In the genomic region with DNA sequence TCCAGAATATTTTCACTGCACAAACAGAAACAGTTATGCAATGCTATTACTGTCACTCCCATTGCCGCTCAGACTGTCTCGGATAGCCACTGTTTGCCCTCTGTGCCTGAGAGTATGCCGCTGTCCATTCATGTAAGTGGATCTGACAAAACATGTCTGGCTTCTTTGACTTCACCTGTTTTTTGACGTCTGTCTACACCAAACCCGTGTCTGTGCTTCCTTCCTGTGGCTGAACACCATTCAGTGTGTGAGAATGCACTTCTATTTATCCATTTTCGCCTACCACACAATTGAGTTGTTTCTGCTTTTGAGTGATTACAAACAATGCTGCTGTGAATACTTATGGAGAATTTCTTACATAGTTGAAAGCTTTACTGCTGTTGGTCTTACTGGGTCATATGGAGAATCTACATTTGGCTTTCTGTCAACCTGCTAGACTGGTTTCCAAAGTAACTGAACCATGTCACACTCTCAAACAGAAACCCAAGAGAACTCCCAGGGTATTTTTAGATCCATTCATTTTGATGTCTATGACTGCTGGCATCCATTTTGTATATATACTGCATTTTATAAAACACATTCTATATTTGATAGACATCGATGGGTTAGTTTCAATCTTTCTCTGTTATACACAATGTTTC, we compare ENCODE assay signal across 22 mouse cellular contexts. TPM values are rescaled to one million over a fixed set of nuclear protein-coding genes. Genes with fewer than 3 reads are reported as not detected.
A peak's percentile ranks its signal among the peaks of the same experiment; 100 is the strongest.
DNase-seq lines count a peak whose midpoint lies in the region; ATAC-seq and TF ChIP-seq lines count a peak whose summit lies in the region.
"Had no signal": no experiment of that assay in that cellular context is flagged by ENCODE, and none has a peak within 500 bp of the region (broad histone marks: within the 10 kb centered on the region; RNA-seq: fewer than 3 reads in every experiment).

No protein-coding gene starts in this region.

- H3K4me1 ChIP-seq in kidney, embryonic 16.5 days (ENCODE audit: insufficient read depth, low read length), result no peaks in the 10 kb centered on the region
- H3K4me1 ChIP-seq in lung, embryonic 14.5 days (ENCODE audit: insufficient read depth), result 0 out of 2 replicates have a peak, but pooled peaks cover 4% of the 10 kb centered on the region
- H3K4me1 ChIP-seq in lung, postnatal 0 days (ENCODE audit: insufficient read depth, low read depth, low read length), result no peaks in the 10 kb centered on the region
- no peaks in the 10 kb centered on the region for H3K4me1 ChIP-seq in stomach, postnatal 0 days (replicated peaks; ENCODE audit: control insufficient read depth, insufficient read depth)
- H3K4me1 ChIP-seq in hindbrain, embryonic 10.5 days (replicated peaks), result 0 out of 2 replicates have a peak, but pooled peaks cover 10% of the 10 kb centered on the region
- H3K4me1 ChIP-seq: forebrain, embryonic 15.5 days; midbrain, embryonic 15.5 days; neural tube, embryonic 12.5 days; stomach, embryonic 15.5 days had no signal

- H3K9ac ChIP-seq in kidney, embryonic 16.5 days (replicated peaks; ENCODE audit: low read length), result no peak overlapping the region
- H3K9ac ChIP-seq in lung, embryonic 14.5 days, result no peak overlapping the region
- no peak overlapping the region for H3K9ac ChIP-seq in lung, postnatal 0 days (replicated peaks; ENCODE audit: low read depth)
- H3K9ac ChIP-seq in stomach, postnatal 0 days (ENCODE audit: low read length), result no peak overlapping the region
- H3K9ac ChIP-seq: forebrain, embryonic 15.5 days; hindbrain, embryonic 14.5 days; midbrain, embryonic 15.5 days; neural tube, embryonic 12.5 days; stomach, embryonic 15.5 days had no signal

- no peak overlapping the region for H3K4me3 ChIP-seq in kidney, embryonic 16.5 days (ENCODE audit: low read length)
- H3K4me3 ChIP-seq in lung, embryonic 14.5 days (ENCODE audit: low read depth, low read length), result no peak overlapping the region
- no peak overlapping the region for H3K4me3 ChIP-seq in lung, postnatal 0 days (ENCODE audit: low read depth, low read length)
- H3K4me3 ChIP-seq in stomach, postnatal 0 days (ENCODE audit: low read depth, low read length), result no peak overlapping the region
- H3K4me3 ChIP-seq in hindbrain, embryonic 10.5 days, result no peak overlapping the region
- H3K4me3 ChIP-seq: forebrain, embryonic 15.5 days; left cerebral cortex, adult 2 months; megakaryocyte, embryonic 14.5 days; midbrain, embryonic 15.5 days; neural tube, embryonic 12.5 days; stomach, embryonic 15.5 days had no signal

- ATAC-seq in kidney, embryonic 16.5 days (ENCODE audit: low FRiP score, low TSS enrichment), result no peak
- ATAC-seq in lung, embryonic 14.5 days (ENCODE audit: insufficient read depth), result no peak
- peak; percentile 79 for ATAC-seq in lung, postnatal 0 days
- no peak for ATAC-seq in stomach, postnatal 0 days (ENCODE audit: low FRiP score, low TSS enrichment)
- ATAC-seq: forebrain, embryonic 15.5 days; inflammation-experienced regulatory T-cells, adult 6 months; midbrain, embryonic 15.5 days had no signal

- H3K4me2 ChIP-seq in kidney, embryonic 16.5 days (replicated peaks; ENCODE audit: low read depth, low read length), result no peak overlapping the region
- H3K4me2 ChIP-seq in lung, embryonic 14.5 days, result no peak overlapping the region
- no peak overlapping the region for H3K4me2 ChIP-seq in lung, postnatal 0 days (replicated peaks; ENCODE audit: low read depth, low read length)
- H3K4me2 ChIP-seq in stomach, postnatal 0 days (replicated peaks; ENCODE audit: low read depth), result no peak overlapping the region
- H3K4me2 ChIP-seq: forebrain, embryonic 15.5 days; hindbrain, embryonic 14.5 days; midbrain, embryonic 15.5 days; neural tube, embryonic 12.5 days; stomach, embryonic 15.5 days had no signal

- no peaks in the 10 kb centered on the region for H3K36me3 ChIP-seq in kidney, embryonic 16.5 days (ENCODE audit: insufficient read depth, low read length)
- no peaks in the 10 kb centered on the region for H3K36me3 ChIP-seq in lung, embryonic 14.5 days (ENCODE audit: insufficient read depth)
- H3K36me3 ChIP-seq in lung, postnatal 0 days (ENCODE audit: insufficient read depth, low read length), result no peaks in the 10 kb centered on the region
- H3K36me3 ChIP-seq in stomach, postnatal 0 days (ENCODE audit: control insufficient read depth, insufficient read depth, low read length), result no peaks in the 10 kb centered on the region
- H3K36me3 ChIP-seq in hindbrain, embryonic 10.5 days, result no peaks in the 10 kb centered on the region
- H3K36me3 ChIP-seq: forebrain, embryonic 15.5 days; midbrain, embryonic 15.5 days; neural tube, embryonic 12.5 days; stomach, embryonic 15.5 days had no signal

- 75% methylated on average over 7 of the region's 7 CpGs for WGBS in kidney, embryonic 16.5 days
- WGBS in lung, embryonic 14.5 days, result 60% methylated on average over 7 of the region's 7 CpGs
- 47% methylated on average over 7 of the region's 7 CpGs for WGBS in lung, postnatal 0 days
- 65% methylated on average over 7 of the region's 7 CpGs for WGBS in stomach, postnatal 0 days
- WGBS in hindbrain, embryonic 10.5 days, result 77% methylated on average over 7 of the region's 7 CpGs

- no peak for DNase-seq in kidney, postnatal 14 days
- peak; percentile 33 for DNase-seq in lung, embryonic 14.5 days
- DNase-seq in lung, postnatal 4 days, result no peak
- DNase-seq in lung, postnatal 0 days (ENCODE audit: low spot score), result peak; percentile 80
- no peak for DNase-seq in stomach, postnatal 0 days (ENCODE audit: low spot score)
- no peak for DNase-seq in hindbrain, embryonic 10.5 days (ENCODE audit: low spot score)
- DNase-seq: adrenal gland, postnatal 25 days; cerebellum, adult 8-10 months; gastrocnemius, postnatal 25 days; heart, adult 18-20 months; kidney, adult 18-20 months; thymus, adult 2 months had no signal

- peak; percentile 36 for TF ChIP-seq EP300 in lung, postnatal 0 days (IDR thresholded peaks at IDR 0.05)
- TF ChIP-seq EP300 in stomach, postnatal 0 days (optimal IDR thresholded peaks at IDR 0.05), result no peak

- no peak for TF ChIP-seq CTCF in lung, embryonic 14.5 days (IDR thresholded peaks at IDR 0.05; ENCODE audit: low read depth)
- TF ChIP-seq CTCF in lung, postnatal 0 days (IDR thresholded peaks at IDR 0.05), result no peak
- TF ChIP-seq CTCF in stomach, postnatal 0 days (IDR thresholded peaks at IDR 0.05; ENCODE audit: low read depth), result no peak

- H3K27me3 ChIP-seq in kidney, embryonic 16.5 days (ENCODE audit: insufficient read depth, low read length), result no peaks in the 10 kb centered on the region
- no peaks in the 10 kb centered on the region for H3K27me3 ChIP-seq in lung, embryonic 14.5 days (ENCODE audit: insufficient read depth, low read length)
- no peaks in the 10 kb centered on the region for H3K27me3 ChIP-seq in lung, postnatal 0 days (replicated peaks; ENCODE audit: insufficient read depth, low read length)
- H3K27me3 ChIP-seq in stomach, postnatal 0 days (ENCODE audit: control insufficient read depth, insufficient read depth, low read length), result no peaks in the 10 kb centered on the region
- no peaks in the 10 kb centered on the region for H3K27me3 ChIP-seq in hindbrain, embryonic 10.5 days (ENCODE audit: insufficient read depth, poor library complexity, severe bottlenecking)
- H3K27me3 ChIP-seq: forebrain, embryonic 15.5 days; megakaryocyte, embryonic 14.5 days; midbrain, embryonic 15.5 days; neural tube, embryonic 12.5 days; stomach, embryonic 15.5 days had no signal

- no peaks in the 10 kb centered on the region for H3K9me3 ChIP-seq in kidney, embryonic 16.5 days (ENCODE audit: low read length)
- H3K9me3 ChIP-seq in lung, embryonic 14.5 days (ENCODE audit: low read depth, low read length), result no peaks in the 10 kb centered on the region
- no peaks in the 10 kb centered on the region for H3K9me3 ChIP-seq in lung, postnatal 0 days (ENCODE audit: low read length)
- no peaks in the 10 kb centered on the region for H3K9me3 ChIP-seq in stomach, postnatal 0 days (ENCODE audit: control insufficient read depth, low read length)
- no peaks in the 10 kb centered on the region for H3K9me3 ChIP-seq in hindbrain, embryonic 10.5 days
- H3K9me3 ChIP-seq: forebrain, embryonic 15.5 days; megakaryocyte, embryonic 14.5 days; midbrain, embryonic 15.5 days; neural tube, embryonic 12.5 days; stomach, embryonic 15.5 days had no signal

- peak overlapping the region; percentile 25; the same call in 1 of the 2 replicates for H3K27ac ChIP-seq in kidney, embryonic 16.5 days (ENCODE audit: low read length)
- H3K27ac ChIP-seq in lung, embryonic 14.5 days (ENCODE audit: low read depth), result no peak overlapping the region
- H3K27ac ChIP-seq in lung, postnatal 0 days (ENCODE audit: low read length), result peak overlapping the region; percentile 63
- peak overlapping the region; percentile 58; the same call in 1 of the 2 replicates for H3K27ac ChIP-seq in stomach, postnatal 0 days (replicated peaks)
- H3K27ac ChIP-seq in hindbrain, embryonic 10.5 days, result no peak overlapping the region; the same call in 1 of the 2 replicates
- H3K27ac ChIP-seq: forebrain, embryonic 15.5 days; hindbrain, embryonic 14.5 days; left cerebral cortex, adult 2 months; midbrain, embryonic 15.5 days; neural tube, embryonic 12.5 days; stomach, embryonic 15.5 days had no signal

RNA-seq across cellular contexts. Expression of gene Fcamr, which starts 24.9 kb away (rescaled TPM):
- polyA plus RNA-seq in kidney, embryonic 16.5 days (2015; fragmentation: Nextera tagmentation; extraction: Ambion mirVana), result not detected in 2 replicates
- not detected in 2 replicates for polyA plus RNA-seq in lung, embryonic 14.5 days (2014; fragmentation: Nextera tagmentation; extraction: Ambion mirVana)
- 0.06 and 0.27 TPM in 2 replicates for polyA plus RNA-seq in lung, postnatal 0 days (2015; fragmentation: Nextera tagmentation; extraction: Ambion mirVana)
- polyA plus RNA-seq in stomach, postnatal 0 days (2015; fragmentation: Nextera tagmentation; extraction: Ambion mirVana), result 0.16 and 0.24 TPM in 2 replicates
- not detected in 2 replicates for polyA plus RNA-seq in hindbrain, embryonic 10.5 days (2016; fragmentation: Nextera tagmentation; extraction: Ambion mirVana)
- polyA plus RNA-seq: forebrain, embryonic 15.5 days; hindbrain, embryonic 14.5 days; liver, embryonic 16.5 days; midbrain, embryonic 15.5 days; neural tube, embryonic 12.5 days had no signal

RNA-seq across cellular contexts. Expression of gene AA986860, which starts 44.0 kb away (rescaled TPM):
- 16.1 TPM in 2 replicates for polyA plus RNA-seq in kidney, embryonic 16.5 days (2015; fragmentation: Nextera tagmentation; extraction: Ambion mirVana)
- polyA plus RNA-seq in lung, embryonic 14.5 days (2014; fragmentation: Nextera tagmentation; extraction: Ambion mirVana), result 7.8 TPM in 2 replicates
- 53.1 and 60.9 TPM in 2 replicates for polyA plus RNA-seq in lung, postnatal 0 days (2015; fragmentation: Nextera tagmentation; extraction: Ambion mirVana)
- polyA plus RNA-seq in stomach, postnatal 0 days (2015; fragmentation: Nextera tagmentation; extraction: Ambion mirVana), result 47.7 and 52.8 TPM in 2 replicates
- 0.51 and 0.73 TPM in 2 replicates for polyA plus RNA-seq in hindbrain, embryonic 10.5 days (2016; fragmentation: Nextera tagmentation; extraction: Ambion mirVana)

RNA-seq across cellular contexts. Expression of gene Pfkfb2, which starts 46.8 kb away (rescaled TPM):
- polyA plus RNA-seq in kidney, embryonic 16.5 days (2015; fragmentation: Nextera tagmentation; extraction: Ambion mirVana), result 9.5 and 9.7 TPM in 2 replicates
- 6.5 and 7.2 TPM in 2 replicates for polyA plus RNA-seq in lung, embryonic 14.5 days (2014; fragmentation: Nextera tagmentation; extraction: Ambion mirVana)
- polyA plus RNA-seq in lung, postnatal 0 days (2015; fragmentation: Nextera tagmentation; extraction: Ambion mirVana), result 12.8 and 13.5 TPM in 2 replicates
- 4.6 and 4.8 TPM in 2 replicates for polyA plus RNA-seq in stomach, postnatal 0 days (2015; fragmentation: Nextera tagmentation; extraction: Ambion mirVana)
- polyA plus RNA-seq in hindbrain, embryonic 10.5 days (2016; fragmentation: Nextera tagmentation; extraction: Ambion mirVana), result 5.3 and 6.7 TPM in 2 replicates

RNA-seq across cellular contexts. Expression of gene Pigr, which starts 50.7 kb away (rescaled TPM):
- polyA plus RNA-seq in kidney, embryonic 16.5 days (2015; fragmentation: Nextera tagmentation; extraction: Ambion mirVana), result not detected in 2 replicates
- polyA plus RNA-seq in lung, embryonic 14.5 days (2014; fragmentation: Nextera tagmentation; extraction: Ambion mirVana), result not detected in 2 replicates
- 0.08 and 0.26 TPM in 2 replicates for polyA plus RNA-seq in lung, postnatal 0 days (2015; fragmentation: Nextera tagmentation; extraction: Ambion mirVana)
- 0.22 and 0.46 TPM in 2 replicates for polyA plus RNA-seq in stomach, postnatal 0 days (2015; fragmentation: Nextera tagmentation; extraction: Ambion mirVana)
- not detected in 2 replicates for polyA plus RNA-seq in hindbrain, embryonic 10.5 days (2016; fragmentation: Nextera tagmentation; extraction: Ambion mirVana)
- polyA plus RNA-seq: forebrain, embryonic 15.5 days; hindbrain, embryonic 14.5 days; midbrain, embryonic 15.5 days; neural tube, embryonic 12.5 days had no signal

RNA-seq across cellular contexts. Expression of gene Yod1, which starts 58.7 kb away (rescaled TPM):
- 9.0 and 11.3 TPM in 2 replicates for polyA plus RNA-seq in kidney, embryonic 16.5 days (2015; fragmentation: Nextera tagmentation; extraction: Ambion mirVana)
- 11.7 and 11.8 TPM in 2 replicates for polyA plus RNA-seq in lung, embryonic 14.5 days (2014; fragmentation: Nextera tagmentation; extraction: Ambion mirVana)
- 15.0 and 17.1 TPM in 2 replicates for polyA plus RNA-seq in lung, postnatal 0 days (2015; fragmentation: Nextera tagmentation; extraction: Ambion mirVana)
- polyA plus RNA-seq in stomach, postnatal 0 days (2015; fragmentation: Nextera tagmentation; extraction: Ambion mirVana), result 24.2 and 25.2 TPM in 2 replicates
- polyA plus RNA-seq in hindbrain, embryonic 10.5 days (2016; fragmentation: Nextera tagmentation; extraction: Ambion mirVana), result 11.4 and 13.3 TPM in 2 replicates

Comparison
In these comparisons a context has a peak if more than half of its experiments do, and no peak if none do; other contexts are left out.
1. H3K27ac ChIP-seq: peak in kidney, embryonic 16.5 days (single experiment), lung, postnatal 0 days (single experiment) and stomach, postnatal 0 days (single experiment); none in lung, embryonic 14.5 days (single experiment) and hindbrain, embryonic 10.5 days (single experiment).
2. DNase-seq: peak in lung, embryonic 14.5 days (single experiment) and lung, postnatal 0 days (single experiment); none in kidney, postnatal 14 days (single experiment), lung, postnatal 4 days (0 of 2), stomach, postnatal 0 days (single experiment) and hindbrain, embryonic 10.5 days (single experiment).